Mouse (Mus musculus) ovary, adult 10 weeks (tissue): ENCODE measurements around the gene 4933428G20Rik. TPM values are rescaled to one million over a fixed set of nuclear protein-coding genes. Genes with fewer than 3 reads are reported as not detected.

Experiments
- polyA plus RNA-seq: library from polyadenylated mRNA; stranded (reverse); fragments of 350-450 nt; fragmentation: Illumina TruSeq; extraction: RNeasy Lipid Tissue Mini Kit (QIAGEN cat#74804); gene quantifications from one replicate; pipeline ENCODE4 v1.2.3, GENCODE M21; 2014

Gene 4933428G20Rik
- not detected for polyA plus RNA-seq

GRCm38 (mm10) chr11:97499865-97500719 is at the start of gene 4933428G20Rik:
4933428G20Rik (minus strand) TSS chr11:97500340.

Other genes with a start within 250 kb of the 4933428G20Rik start
- gene Npepps, start 219.7 kb downstream of the 4933428G20Rik start, polyA plus RNA-seq, result 136 TPM
- gene Mrpl45, start 184.6 kb downstream of the 4933428G20Rik start, polyA plus RNA-seq, result 26.3 TPM
- gene Gpr179, start 148.3 kb downstream of the 4933428G20Rik start, polyA plus RNA-seq, result 0.11 TPM
- gene Socs7, start 137.8 kb downstream of the 4933428G20Rik start, polyA plus RNA-seq, result 24.3 TPM
- gene Arhgap23, start 84.8 kb downstream of the 4933428G20Rik start, polyA plus RNA-seq, result 7.1 TPM
- 1.8 TPM for gene Srcin1, start 75.8 kb upstream of the 4933428G20Rik start, polyA plus RNA-seq
- not detected for gene Epop, start 129.4 kb upstream of the 4933428G20Rik start, polyA plus RNA-seq
- gene Mllt6, start 163.1 kb upstream of the 4933428G20Rik start, polyA plus RNA-seq, result 6.6 TPM
- 3.4 TPM for gene Cisd3, start 185.5 kb upstream of the 4933428G20Rik start, polyA plus RNA-seq
- 5.4 TPM for gene Pcgf2, start 200.2 kb upstream of the 4933428G20Rik start, polyA plus RNA-seq
- gene Psmb3, start 203.1 kb upstream of the 4933428G20Rik start, polyA plus RNA-seq, result 7.7 TPM
- 16.4 TPM for gene Pip4k2b, start 244.4 kb upstream of the 4933428G20Rik start, polyA plus RNA-seq